Mouse (Mus musculus) stomach, embryonic 14.5 days (tissue): Measurements from ENCODE around the gene Gm11037. TPM values are rescaled to one million over a fixed set of nuclear protein-coding genes. Genes with fewer than 3 reads are reported as not detected.
A peak's percentile ranks its signal among the peaks of the same experiment; 100 is the strongest.

ENCODE experiments used
- ATAC-seq: fragments of 200-750 bp; cut with Nextera tagmentation; 2 replicates; pipeline ENCODE4 v1.8.0; 2017; ENCODE audit warnings: low read depth, moderate TSS enrichment; ENCODE audit not compliant: insufficient number of reproducible peaks, insufficient read depth, low FRiP score
- H3K27ac ChIP-seq: fragments of 300-500 bp; sonication (generic); 2 replicates; pipeline ENCODE4 v1.5.1; 2014; ENCODE audit warnings: mild to moderate bottlenecking, low read length, moderate library complexity, mixed read lengths
- H3K27me3 ChIP-seq: fragments of 300-500 bp; sonication (generic); 2 replicates; pipeline ENCODE4 v1.6.1; 2014; ENCODE audit warnings: low read length, control low read depth, mixed read lengths; ENCODE audit not compliant: control insufficient read depth, insufficient read depth
- H3K36me3 ChIP-seq: fragments of 300-500 bp; sonication (generic); 2 replicates; pipeline ENCODE4 v1.6.1; 2014; ENCODE audit warnings: mild to moderate bottlenecking, control low read depth, low read length, moderate library complexity, mixed read lengths; ENCODE audit not compliant: control insufficient read depth, insufficient read depth
- H3K4me1 ChIP-seq: fragments of 300-500 bp; sonication (generic); 2 replicates; pipeline ENCODE4 v1.6.1; 2014; ENCODE audit warnings: low read length, control low read depth, mixed read lengths; ENCODE audit not compliant: control insufficient read depth, insufficient read depth
- H3K4me2 ChIP-seq: fragments of 300-500 bp; sonication (generic); replicated peaks from 2 replicates; pipeline ENCODE4 v1.6.1; 2014; ENCODE audit warnings: low read depth, low read length, control low read depth
- H3K4me3 ChIP-seq: fragments of 300-500 bp; sonication (generic); 2 replicates; pipeline ENCODE4 v1.5.1; 2014; ENCODE audit warnings: low read depth, low read length, control low read depth
- H3K9ac ChIP-seq: fragments of 300-500 bp; sonication (generic); replicated peaks from 2 replicates; pipeline ENCODE4 v1.6.1; 2014; ENCODE audit warnings: low read depth, mild to moderate bottlenecking, control low read depth, low read length, moderate library complexity, mixed read lengths
- H3K9me3 ChIP-seq: fragments of 300-500 bp; sonication (generic); 2 replicates; pipeline ENCODE4 v1.6.1; 2016; ENCODE audit warnings: low read depth, low read length, control low read depth; ENCODE audit not compliant: control insufficient read depth
- WGBS: fragments of 180-500 bp; shearing (Covaris S2); extraction: QIAGEN DNeasy Blood & Tissue Kit; methylation state at CpG from one replicate; pipeline ENCODE4 v1.1.7; 2014; 5-methylcytosine and 5-hydroxymethylcytosine counted together
- polyA plus RNA-seq: library from polyadenylated mRNA; unstranded; fragments of >200 nt; fragmentation: Nextera tagmentation; extraction: Ambion mirVana; gene quantifications from 2 replicates; pipeline ENCODE4 v1.2.1, GENCODE M21; 2014

Gm11037 gene
- polyA plus RNA-seq, 1 experiment from 2014 or later, result not detected

DNA sequence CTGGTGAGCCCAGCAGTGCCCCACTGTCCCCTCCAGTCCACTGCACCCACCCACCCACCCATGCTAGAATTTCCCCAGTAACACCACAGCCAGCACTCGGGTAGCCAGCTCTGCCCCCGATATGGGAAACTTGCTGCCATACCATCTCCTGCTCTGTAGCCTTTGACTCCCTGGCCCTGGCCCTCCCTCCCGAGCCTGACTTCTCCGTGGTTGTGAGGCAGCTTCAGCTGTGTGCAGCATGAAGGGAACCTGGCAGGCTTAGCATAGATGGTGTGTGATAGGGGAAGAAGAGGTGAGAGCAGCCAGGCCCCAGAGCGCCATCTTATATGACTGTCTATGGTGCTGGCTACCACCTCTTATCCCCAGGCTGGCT, 7.2 kb downstream of the Gm11037 start:
- Histone ChIP-seq H3K27ac (0 out of 2 replicates have a peak overlapping the region, but pooled peaks have one; percentile 61), H3K4me2 (no peak overlapping the region), H3K27me3 (no peaks in the 10 kb centered on the region), H3K9me3 (no peaks in the 10 kb centered on the region), H3K4me1 (no peaks in the 10 kb centered on the region), H3K36me3 (peaks cover 48% of the 10 kb centered on the region), H3K4me3 (no peak overlapping the region), H3K9ac (no peak overlapping the region)
- ATAC-seq, result no peak
- WGBS, result 63% methylated on average over 5 of the region's 5 CpGs

DNA sequence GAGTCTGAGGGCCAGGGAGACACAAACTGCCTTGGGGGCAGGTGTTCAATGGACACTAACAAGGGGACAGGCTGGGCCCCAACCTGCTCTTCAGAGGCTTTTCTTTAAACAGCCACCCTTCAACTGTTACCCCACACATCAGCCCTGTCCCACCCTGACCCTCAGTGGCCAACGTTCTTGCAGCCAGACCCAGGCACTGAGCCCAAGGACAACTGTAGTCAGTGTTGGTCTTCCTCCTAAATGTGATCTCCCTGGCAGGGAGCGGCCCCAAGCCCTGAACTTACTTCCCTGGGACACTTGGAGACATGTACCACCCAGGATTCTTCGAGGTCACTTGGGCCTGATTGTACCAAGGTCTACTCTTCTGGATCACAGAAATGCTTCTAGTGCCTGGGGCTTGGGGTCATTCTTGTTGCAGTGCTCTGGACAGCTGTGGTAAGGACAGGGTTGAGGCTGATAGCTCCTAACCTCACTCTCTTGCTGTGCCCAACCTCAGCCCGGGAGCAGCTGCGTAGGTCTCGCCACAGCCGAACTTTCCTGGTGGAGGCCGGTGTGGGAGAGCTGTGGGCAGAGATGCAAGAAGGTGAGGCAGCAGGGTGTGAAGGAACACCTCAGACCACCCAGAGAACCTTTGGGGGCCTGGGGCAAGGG, 8.2 kb downstream of the Gm11037 start:
- H3K36me3 ChIP-seq, result peaks cover 49% of the 10 kb centered on the region
- 83% methylated on average over 8 of the region's 8 CpGs for WGBS
- H3K4me3 ChIP-seq, result no peak overlapping the region
- no peaks in the 10 kb centered on the region for H3K27me3 ChIP-seq
- H3K4me2 ChIP-seq, result no peak overlapping the region
- H3K9ac ChIP-seq, result no peak overlapping the region
- H3K9me3 ChIP-seq, result no peaks in the 10 kb centered on the region
- no peaks in the 10 kb centered on the region for H3K4me1 ChIP-seq
- H3K27ac ChIP-seq, result no peak overlapping the region
- no peak for ATAC-seq

DNA sequence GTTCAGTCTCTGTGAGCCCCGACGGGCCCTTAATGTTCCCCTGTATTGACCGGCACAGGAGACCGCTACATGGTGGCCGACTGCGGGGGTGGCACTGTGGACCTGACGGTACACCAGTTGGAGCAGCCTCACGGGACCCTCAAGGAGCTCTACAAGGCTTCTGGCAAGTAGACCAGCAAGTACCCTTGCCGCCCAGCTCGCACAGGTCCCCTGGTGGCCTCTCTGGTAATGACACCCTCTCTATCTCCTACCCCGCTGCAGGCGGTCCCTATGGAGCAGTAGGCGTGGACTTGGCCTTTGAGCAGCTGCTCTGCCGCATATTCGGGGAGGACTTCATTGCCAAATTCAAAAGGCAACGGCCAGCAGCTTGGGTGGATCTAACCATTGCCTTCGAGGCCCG, 9.3 kb downstream of the Gm11037 start:
- 30% methylated on average over 18 of the region's 18 CpGs for WGBS
- no peak overlapping the region for H3K9ac ChIP-seq

DNA sequence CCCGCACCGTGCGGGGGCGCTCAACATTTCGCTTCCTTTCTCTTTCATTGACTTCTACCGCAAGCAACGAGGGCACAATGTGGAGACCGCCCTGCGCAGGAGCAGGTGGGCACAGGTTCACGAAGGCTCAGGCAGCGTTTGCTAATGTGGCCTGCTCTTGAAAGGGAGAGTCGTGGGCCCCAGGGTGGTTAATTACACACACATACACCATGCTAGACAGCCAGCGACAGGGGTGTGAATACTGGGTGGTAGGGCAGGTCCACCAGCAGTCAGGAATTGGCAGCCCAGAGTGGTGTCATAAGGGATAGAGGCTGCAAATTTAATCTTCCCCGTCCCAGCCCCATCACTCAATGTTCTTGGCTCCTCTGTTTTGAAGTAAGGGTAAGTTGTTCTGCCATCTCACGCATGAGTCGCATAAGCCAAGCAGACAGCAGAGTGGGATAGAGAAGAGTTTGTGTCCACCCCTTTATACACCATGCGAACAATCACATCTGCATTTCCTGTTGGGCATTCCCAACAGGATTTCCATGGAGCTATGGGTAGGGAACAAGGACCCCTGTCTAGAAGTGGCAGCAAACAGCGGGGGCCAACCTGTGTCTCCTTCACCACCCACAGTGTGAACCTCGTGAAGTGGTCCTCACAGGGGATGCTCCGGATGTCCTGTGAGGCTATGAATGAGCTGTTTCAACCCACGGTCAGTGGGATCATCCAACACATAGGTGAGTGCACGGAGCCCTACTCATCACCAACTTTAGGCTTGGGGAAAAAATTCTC, 9.9 kb downstream of the Gm11037 start:
- H3K36me3 ChIP-seq, result peaks cover 48% of the 10 kb centered on the region

More for the DNA sequence above, 9.3 kb downstream of the Gm11037 start:
- Histone ChIP-seq H3K4me3 (no peak overlapping the region), H3K36me3 (peaks cover 49% of the 10 kb centered on the region), H3K27me3 (no peaks in the 10 kb centered on the region), H3K4me2 (0 out of 2 replicates have a peak overlapping the region, but pooled peaks have one; percentile 12), H3K9me3 (no peaks in the 10 kb centered on the region), H3K4me1 (no peaks in the 10 kb centered on the region), H3K27ac (no peak overlapping the region)
- ATAC-seq, result 0 out of 2 replicates have a peak, but pooled peaks have one; percentile 20

GRCm38 (mm10) chr2:131145121-131145520, 11.8 kb downstream of the Gm11037 start:
- Histone ChIP-seq H3K4me2 (no peak overlapping the region), H3K9me3 (no peaks in the 10 kb centered on the region), H3K9ac (no peak overlapping the region), H3K27me3 (no peaks in the 10 kb centered on the region), H3K4me1 (no peaks in the 10 kb centered on the region), H3K27ac (no peak overlapping the region), H3K36me3 (peaks cover 47% of the 10 kb centered on the region), H3K4me3 (no peak overlapping the region)
- no peak for ATAC-seq
- 55% methylated on average over 13 of the region's 13 CpGs for WGBS

More for the DNA sequence above, 9.9 kb downstream of the Gm11037 start:
- Histone ChIP-seq H3K27ac (no peak overlapping the region), H3K9me3 (no peaks in the 10 kb centered on the region), H3K27me3 (no peaks in the 10 kb centered on the region), H3K4me1 (no peaks in the 10 kb centered on the region), H3K9ac (no peak overlapping the region), H3K4me2 (0 out of 2 replicates have a peak overlapping the region, but pooled peaks have one; percentile 12), H3K4me3 (no peak overlapping the region)
- ATAC-seq, result no peak
- WGBS, result 75% methylated on average over 22 of the region's 22 CpGs

- H3K4me1 ChIP-seq, result no peaks in the 10 kb centered on the region
- no peak overlapping the region for H3K27ac ChIP-seq
- H3K36me3 ChIP-seq, result peaks cover 47% of the 10 kb centered on the region
- no peaks in the 10 kb centered on the region for H3K9me3 ChIP-seq
- H3K4me2 ChIP-seq, result no peak overlapping the region
- 78% methylated on average over 2 of the region's 2 CpGs for WGBS
- ATAC-seq, result no peak
- H3K4me3 ChIP-seq, result no peak overlapping the region
- no peaks in the 10 kb centered on the region for H3K27me3 ChIP-seq
- no peak overlapping the region for H3K9ac ChIP-seq
Measured at GRCm38 (mm10) chr2:131145536-131145935, 12.2 kb downstream of the Gm11037 start.

DNA sequence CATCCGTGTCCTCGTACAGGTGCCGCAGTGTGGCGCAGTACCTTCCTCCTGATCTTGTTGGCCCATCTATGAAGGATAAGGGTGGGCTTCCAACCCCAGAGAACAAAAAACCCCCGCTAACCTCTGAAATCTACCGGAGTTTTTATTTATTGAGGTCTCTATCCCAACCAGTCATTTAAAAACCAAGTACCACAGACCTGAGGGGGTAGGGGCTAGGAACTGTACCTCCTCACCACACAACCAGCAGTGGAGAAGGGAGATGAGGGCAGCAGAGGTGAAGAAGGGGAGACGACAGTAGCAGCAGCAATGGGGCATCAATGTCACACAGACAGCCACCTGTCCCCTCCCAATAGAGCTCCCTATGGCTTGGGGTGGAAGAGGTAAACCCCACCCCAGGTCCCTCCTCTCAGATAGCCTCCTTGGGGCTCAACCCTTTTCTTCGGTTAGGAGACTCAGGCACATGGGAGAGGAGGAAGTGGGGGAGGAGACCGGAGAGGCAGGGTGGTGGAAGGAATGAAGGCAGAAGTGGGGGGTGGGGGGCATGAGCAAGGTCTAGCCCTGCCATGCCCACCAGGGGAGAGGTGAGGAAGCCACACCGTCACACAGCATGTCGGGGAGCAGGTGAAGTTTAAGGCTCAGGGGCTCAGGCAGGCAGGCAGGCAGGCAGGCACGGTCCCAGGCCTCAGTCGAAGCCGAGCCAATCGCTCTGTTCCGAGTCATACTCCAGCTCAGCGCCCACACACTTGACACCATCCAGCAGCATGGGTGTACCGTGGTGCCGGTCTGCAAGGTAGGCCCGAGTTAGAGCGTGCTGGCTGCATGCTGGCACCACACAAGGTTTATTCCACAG, 13.1 kb downstream of the Gm11037 start:
- Histone ChIP-seq H3K36me3 (peaks cover 52% of the 10 kb centered on the region), H3K4me3 (no peak overlapping the region), H3K4me2 (no peak overlapping the region), H3K4me1 (no peaks in the 10 kb centered on the region), H3K9me3 (no peaks in the 10 kb centered on the region), H3K27ac (no peak overlapping the region), H3K27me3 (no peaks in the 10 kb centered on the region), H3K9ac (no peak overlapping the region)
- WGBS, result 84% methylated on average over 21 of the region's 21 CpGs
- ATAC-seq, result no peak

GRCm38 (mm10) chr2:131147043-131147365, 13.7 kb downstream of the Gm11037 start:
- H3K4me3 ChIP-seq, result no peak overlapping the region
- H3K9ac ChIP-seq, result no peak overlapping the region
- WGBS, result 98% methylated on average over 8 of the region's 8 CpGs
- no peak overlapping the region for H3K4me2 ChIP-seq
- no peaks in the 10 kb centered on the region for H3K4me1 ChIP-seq
- no peaks in the 10 kb centered on the region for H3K9me3 ChIP-seq
- ATAC-seq, result no peak
- no peak overlapping the region for H3K27ac ChIP-seq
- no peaks in the 10 kb centered on the region for H3K27me3 ChIP-seq
- peaks cover 50% of the 10 kb centered on the region for H3K36me3 ChIP-seq
